ENCODE assay signal across 10 mouse cellular contexts in the genomic region with DNA sequence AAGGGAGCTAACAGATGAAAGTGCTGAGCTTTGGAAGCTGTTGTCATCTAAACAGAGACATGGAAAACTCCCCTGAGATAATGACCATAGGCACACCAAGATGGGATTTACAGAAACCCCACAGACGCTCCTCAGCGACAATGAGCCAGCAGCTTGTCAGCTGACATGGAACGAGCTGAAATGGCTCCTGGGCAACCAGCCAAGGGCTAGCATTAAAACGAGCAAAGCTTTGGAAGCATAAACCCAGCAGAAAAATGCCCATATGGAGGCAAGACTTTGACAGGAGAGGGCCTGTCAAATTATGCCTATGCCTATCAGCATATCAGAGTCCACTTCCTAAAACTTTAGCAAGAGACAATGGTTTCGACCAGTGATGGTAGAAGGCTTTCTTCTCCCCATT. TPM values are rescaled to one million over a fixed set of nuclear protein-coding genes. Genes with fewer than 3 reads are reported as not detected.
DNase-seq lines count a peak whose midpoint lies in the region; ATAC-seq and TF ChIP-seq lines count a peak whose summit lies in the region.
"Had no signal": no experiment of that assay in that cellular context is flagged by ENCODE, and none has a peak within 500 bp of the region (broad histone marks: within the 10 kb centered on the region; RNA-seq: fewer than 3 reads in every experiment).

No protein-coding gene starts in this region.

- H3K36me3 ChIP-seq in heart, embryonic 11.5 days (ENCODE audit: control insufficient read depth, insufficient read depth, low read length), result peaks cover 6% of the 10 kb centered on the region; the same call in 1 of the 2 replicates
- H3K36me3 ChIP-seq in forebrain, postnatal 0 days (ENCODE audit: insufficient read depth), result peaks cover 33% of the 10 kb centered on the region

- H3K4me2 ChIP-seq in heart, embryonic 11.5 days, result no peak overlapping the region
- no peak overlapping the region for H3K4me2 ChIP-seq in forebrain, postnatal 0 days (ENCODE audit: low read depth)
- H3K4me2 ChIP-seq: lung, embryonic 15.5 days had no signal

- no peak overlapping the region for H3K9ac ChIP-seq in heart, embryonic 11.5 days (ENCODE audit: low read depth, low read length)
- no peak overlapping the region for H3K9ac ChIP-seq in forebrain, postnatal 0 days
- H3K9ac ChIP-seq: lung, embryonic 15.5 days had no signal

- ATAC-seq in heart, embryonic 11.5 days (replicated peaks; ENCODE audit: insufficient number of reproducible peaks, low FRiP score, low TSS enrichment), result no peak
- ATAC-seq in forebrain, postnatal 0 days, result peak; percentile 63

- H3K4me3 ChIP-seq in heart, embryonic 11.5 days (ENCODE audit: low read depth, low read length), result no peak overlapping the region
- H3K4me3 ChIP-seq in forebrain, postnatal 0 days (ENCODE audit: low read depth, low read length), result no peak overlapping the region
- H3K4me3 ChIP-seq: lung, embryonic 15.5 days had no signal

- peaks cover 11% of the 10 kb centered on the region for H3K4me1 ChIP-seq in heart, embryonic 11.5 days (ENCODE audit: control insufficient read depth, insufficient read depth, low read length)
- peaks cover 6% of the 10 kb centered on the region; the same call in 1 of the 2 replicates for H3K4me1 ChIP-seq in forebrain, postnatal 0 days (ENCODE audit: insufficient read depth)
- H3K4me1 ChIP-seq: lung, embryonic 15.5 days had no signal

- TF ChIP-seq CTCF in forebrain, postnatal 0 days (IDR thresholded peaks at IDR 0.05; ENCODE audit: low read depth), result no peak

- no peaks in the 10 kb centered on the region for H3K9me3 ChIP-seq in heart, embryonic 11.5 days (replicated peaks; ENCODE audit: control insufficient read depth, low read length)
- no peaks in the 10 kb centered on the region for H3K9me3 ChIP-seq in forebrain, postnatal 0 days (ENCODE audit: low read length)
- H3K9me3 ChIP-seq: lung, embryonic 15.5 days had no signal

- WGBS in heart, embryonic 11.5 days (ENCODE audit: insufficient replicate concordance), result 57% methylated on average over 5 of the region's 5 CpGs
- 23% methylated on average over 5 of the region's 5 CpGs for WGBS in forebrain, postnatal 0 days

- DNase-seq in heart, adult 11 months, result peak; percentile 83
- peak; percentile 12 for DNase-seq in ovary, postnatal 36 days (ENCODE audit: low spot score)
- no peak for DNase-seq in ovary, adult 18-20 months (ENCODE audit: low spot score)
- DNase-seq in forebrain, postnatal 0 days, result peak; percentile 77
- DNase-seq in retina, postnatal 1 day, result peak; percentile 63
- DNase-seq in natural killer cell, adult 2 months (ENCODE audit: low spot score in 2 of 2), result no peak
- no peak for DNase-seq in spleen, adult 12 weeks (ENCODE audit: low spot score)

- no peak overlapping the region for H3K27ac ChIP-seq in heart, embryonic 11.5 days (ENCODE audit: low read depth, low read length)
- H3K27ac ChIP-seq in forebrain, postnatal 0 days (ENCODE audit: low read depth, low read length), result peak overlapping the region; percentile 50
- H3K27ac ChIP-seq: lung, embryonic 15.5 days had no signal

- no peaks in the 10 kb centered on the region for H3K27me3 ChIP-seq in heart, embryonic 11.5 days (ENCODE audit: control insufficient read depth, insufficient read depth, low read length)
- no peaks in the 10 kb centered on the region for H3K27me3 ChIP-seq in forebrain, postnatal 0 days (ENCODE audit: insufficient read depth, low read length)
- H3K27me3 ChIP-seq: CH12.LX; lung, embryonic 15.5 days had no signal

RNA-seq across cellular contexts. Expression of gene Dnajc13, which starts 27.0 kb away (rescaled TPM):
- 24.2 and 31.9 TPM in 2 replicates for polyA plus RNA-seq in heart, embryonic 11.5 days (2014; fragmentation: Nextera tagmentation; extraction: Ambion mirVana)
- 48.6 and 52.2 TPM in 2 replicates for total RNA-seq in forebrain, postnatal 0 days (2014; rRNA removed)
- 6.9 and 11.6 TPM in 2 replicates for polyA plus RNA-seq in forebrain, postnatal 0 days (2015; fragmentation: Nextera tagmentation; extraction: Ambion mirVana)

Comparison
In these comparisons a context has a peak if more than half of its experiments do, and no peak if none do; other contexts are left out.
1. DNase-seq: peak in heart, adult 11 months (single experiment), ovary, postnatal 36 days (single experiment), forebrain, postnatal 0 days (single experiment) and retina, postnatal 1 day (single experiment); none in ovary, adult 18-20 months (single experiment), natural killer cell, adult 2 months (0 of 2) and spleen, adult 12 weeks (single experiment).